Mouse (Mus musculus): ENCODE results near the gene C530008M17Rik. TPM values are rescaled to one million over a fixed set of nuclear protein-coding genes. Genes with fewer than 3 reads are reported as not detected.

The C530008M17Rik gene
- total and polyA plus RNA-seq, 3 experiments: 0.04 to 0.44 TPM; not detected in 1

DNA sequence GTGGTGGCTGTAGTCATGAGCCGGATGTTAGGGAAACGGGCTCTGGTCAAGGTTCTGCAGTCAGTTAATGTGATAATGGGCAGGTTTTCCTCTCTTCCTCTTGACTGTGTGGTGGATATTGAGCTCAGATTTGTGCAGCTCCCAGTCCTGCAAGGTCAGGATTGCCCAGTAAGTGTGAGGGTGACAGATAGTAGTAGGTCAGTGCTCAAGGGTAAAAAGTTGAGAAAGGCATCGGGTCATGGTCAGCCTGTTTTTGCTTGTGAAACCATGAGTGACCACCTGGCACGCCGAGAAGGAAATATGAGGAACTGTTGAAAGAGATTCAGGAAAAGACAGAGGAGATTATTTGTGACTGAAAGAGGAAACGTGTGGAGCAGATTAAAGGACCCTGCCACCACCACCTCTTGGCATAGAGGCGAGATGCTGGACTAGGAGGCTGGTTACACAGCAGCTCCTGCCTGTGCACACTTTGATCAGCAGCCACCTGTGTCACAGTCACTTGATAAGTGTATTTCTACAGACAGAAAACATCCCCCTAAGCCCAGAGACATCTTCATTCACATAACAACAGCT lies 127.9 kb downstream of the C530008M17Rik start:
- Histone ChIP-seq H3K27ac (ENCODE audit: insufficient read depth, low read depth) (no peak overlapping the region), H3K4me2 (ENCODE audit: insufficient read depth, low read depth, poor library complexity, severe bottlenecking) (no peak overlapping the region), H3K9me3 (replicated peaks; ENCODE audit: low read length) (no peaks in the 10 kb centered on the region), H3K36me3 (replicated peaks in 1 of 2; ENCODE audit: control insufficient read depth in 1 of 2, insufficient read depth in 1 of 2, low read length in 1 of 2) (no peaks in the 10 kb centered on the region), H3K4me1 (ENCODE audit: control insufficient read depth in 1 of 2, insufficient read depth in 2 of 2) (peaks cover 0 to 2% of the 10 kb centered on the region in 2 experiments; a peak in 2 of 4 replicates), H3K79me2 (replicated peaks; ENCODE audit: control insufficient read depth, extremely low read depth, insufficient read depth, poor library complexity, severe bottlenecking) (no peaks in the 10 kb centered on the region), H3K27me3 (replicated peaks) (no peaks in the 10 kb centered on the region), H3K4me3 (replicated peaks in 1 of 3; ENCODE audit: low read depth in 2 of 3, low read length in 2 of 3, poor library complexity in 1 of 3) (no peak overlapping the region), H3K9ac (ENCODE audit: insufficient read depth, low read depth) (no peak overlapping the region)
- dilution Hi-C loops (cut with MboI; ENCODE audit: extremely low pct_ligation_motif_present, extremely low pct_unique_long_range_greater_than_20kb, low sequenced_read_pairs) (no loop called here), in situ Hi-C loops (cut with MboI; ENCODE audit: low pct_ligation_motif_present, low pct_unique_long_range_greater_than_20kb, low sequenced_read_pairs) (no loop called here)
- DNase-seq (ENCODE audit: extremely low read depth): no peak
- TF ChIP-seq MXI1 (IDR thresholded peaks at IDR 0.05; ENCODE audit: low read depth, low read length) (no peak), HCFC1 (IDR thresholded peaks at IDR 0.05; ENCODE audit: low read depth, low read length) (no peak), ELF1 (IDR thresholded peaks at IDR 0.05; ENCODE audit: low read depth, low read length) (no peak), SIN3A (IDR thresholded peaks at IDR 0.05; ENCODE audit: low read length) (no peak), MAZ (IDR thresholded peaks at IDR 0.05; ENCODE audit: low read depth, low read length) (no peak), JUND (conservative IDR thresholded peaks at IDR 0.05; ENCODE audit: low read depth, low read length) (no peak), MAX (IDR thresholded peaks at IDR 0.05; ENCODE audit: low read length) (no peak), MEF2A (IDR thresholded peaks at IDR 0.05; ENCODE audit: borderline replicate concordance, low read depth, low read length) (no peak), SMC3 (IDR thresholded peaks at IDR 0.05; ENCODE audit: low read depth, low read length) (no peak), CTCF (conservative IDR thresholded peaks at IDR 0.05 in 1 of 2, IDR thresholded peaks at IDR 0.05 in 1 of 2; ENCODE audit: low read depth in 2 of 2, low read length in 2 of 2) (no peak), IRF4 (IDR thresholded peaks at IDR 0.05; ENCODE audit: low read depth, low read length) (no peak), GABPA (IDR thresholded peaks at IDR 0.05; ENCODE audit: insufficient replicate concordance, low read depth, low read length) (no peak), UBTF (IDR thresholded peaks at IDR 0.05; ENCODE audit: low read depth, low read length) (no peak)

DNA sequence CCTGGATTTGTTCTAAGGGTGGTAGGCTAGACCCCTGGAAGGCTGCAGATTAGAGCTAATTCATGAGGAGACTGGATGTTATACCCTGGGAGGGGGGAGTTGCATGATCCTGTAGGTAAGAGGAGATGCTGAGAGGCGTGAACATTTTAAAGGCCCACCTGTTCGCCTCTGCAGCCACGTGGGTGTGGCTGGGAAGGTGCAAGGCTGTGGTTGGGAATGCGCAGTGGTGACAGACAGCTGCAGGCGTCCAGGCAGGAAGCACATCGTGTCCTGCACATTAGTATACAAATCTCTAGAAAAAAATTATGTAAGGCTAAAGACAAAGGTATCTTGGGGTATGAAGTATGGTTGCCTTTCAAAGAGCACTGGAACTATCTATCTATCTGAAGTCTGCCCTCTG lies 128.7 kb downstream of the C530008M17Rik start:
- in situ Hi-C loops (cut with MboI; ENCODE audit: low pct_ligation_motif_present, low pct_unique_long_range_greater_than_20kb, low sequenced_read_pairs): no loop called here
- Histone ChIP-seq H3K27ac (ENCODE audit: insufficient read depth, low read depth) (no peak overlapping the region), H3K4me1 (ENCODE audit: control insufficient read depth in 1 of 2, insufficient read depth in 2 of 2) (no peaks in the 10 kb centered on the region), H3K79me2 (replicated peaks; ENCODE audit: control insufficient read depth, extremely low read depth, insufficient read depth, poor library complexity, severe bottlenecking) (no peaks in the 10 kb centered on the region), H3K9ac (ENCODE audit: insufficient read depth, low read depth) (no peak overlapping the region), H3K27me3 (replicated peaks) (no peaks in the 10 kb centered on the region), H3K4me2 (ENCODE audit: insufficient read depth, low read depth, poor library complexity, severe bottlenecking) (no peak overlapping the region), H3K9me3 (replicated peaks; ENCODE audit: low read length) (no peaks in the 10 kb centered on the region), H3K36me3 (replicated peaks in 1 of 2; ENCODE audit: control insufficient read depth in 1 of 2, insufficient read depth in 1 of 2, low read length in 1 of 2) (no peaks in the 10 kb centered on the region), H3K4me3 (replicated peaks in 1 of 3; ENCODE audit: low read depth in 2 of 3, low read length in 2 of 3, poor library complexity in 1 of 3) (no peak overlapping the region)
- TF ChIP-seq NRF1 (IDR thresholded peaks at IDR 0.05; ENCODE audit: low read depth, low read length) (no peak), SIN3A (IDR thresholded peaks at IDR 0.05; ENCODE audit: low read length) (no peak), JUND (conservative IDR thresholded peaks at IDR 0.05; ENCODE audit: low read depth, low read length) (no peak), ELF1 (IDR thresholded peaks at IDR 0.05; ENCODE audit: low read depth, low read length) (no peak)
- dilution Hi-C loops (cut with MboI; ENCODE audit: extremely low pct_ligation_motif_present, extremely low pct_unique_long_range_greater_than_20kb, low sequenced_read_pairs): no loop called here
- DNase-seq (ENCODE audit: extremely low read depth): no peak

Data from CH12.LX (cell line).